Comparison of ENCODE assay signal across 8 mouse cellular contexts in genomic region chr1:45794969-45795908, GRCm38 (mm10). TPM values are rescaled to one million over a fixed set of nuclear protein-coding genes. Genes with fewer than 3 reads are reported as not detected.
DNase-seq lines count a peak whose midpoint lies in the region; ATAC-seq lines count a peak whose summit lies in the region.

Wdr75 (plus strand) TSS chr1:45795166.

- ATAC-seq in hindbrain, embryonic 12.5 days (ENCODE audit: low FRiP score), result peak; percentile 100

- H3K36me3 ChIP-seq in hindbrain, embryonic 12.5 days, result peaks cover 6% of the 10 kb centered on the region

- peak within 1 kb of the TSS; percentile 96 for H3K4me3 ChIP-seq in hindbrain, embryonic 12.5 days

- peak within 1 kb of the TSS; percentile 89 for H3K27ac ChIP-seq in hindbrain, embryonic 12.5 days

- no peaks in the 10 kb centered on the region for H3K27me3 ChIP-seq in hindbrain, embryonic 12.5 days

- H3K9me3 ChIP-seq in hindbrain, embryonic 12.5 days (replicated peaks), result no peaks in the 10 kb centered on the region

- H3K4me1 ChIP-seq in hindbrain, embryonic 12.5 days, result peaks cover 16% of the 10 kb centered on the region

- peak; percentile 99 for DNase-seq in NIH3T3 (ENCODE audit: low read depth)
- peak; percentile 97 for DNase-seq in cerebellum, postnatal 10 days
- DNase-seq in frontal cortex, postnatal 10 days (ENCODE audit: low spot score in 2 of 2), result peak; percentile 92 to 94
- peak; percentile 96 to 98 for DNase-seq in layer of hippocampus, postnatal 14 days (ENCODE audit: low spot score in 2 of 2)
- peak; percentile 96 for DNase-seq in lung, postnatal 14 days
- peak; percentile 96 for DNase-seq in retina, adult 2 months (ENCODE audit: low read depth, low spot score)
- DNase-seq in thymus, postnatal 36 days, result peak; percentile 91 to 92

- H3K9ac ChIP-seq in hindbrain, embryonic 12.5 days, result peak within 1 kb of the TSS; percentile 85

- H3K4me2 ChIP-seq in hindbrain, embryonic 12.5 days (replicated peaks), result peak within 1 kb of the TSS; percentile 76

- under 1% methylated on average over 69 of the region's 70 CpGs for WGBS in hindbrain, embryonic 12.5 days

RNA-seq across cellular contexts. Expression of gene Wdr75, which starts in this region (rescaled TPM):
- polyA plus RNA-seq in hindbrain, embryonic 12.5 days (2016; fragmentation: Nextera tagmentation; extraction: Ambion mirVana), result 57.4 and 60.8 TPM in 2 replicates
- total RNA-seq in layer of hippocampus, postnatal 14 days (2021), result 10 to 100 TPM; 37.2 to 39.7 TPM

Comparison
In these comparisons a context has a peak if more than half of its experiments do, and no peak if none do; other contexts are left out.
1. Peak in every context shown above with its lines: DNase-seq, ATAC-seq, H3K4me3 ChIP-seq and H3K27ac ChIP-seq.